Mouse (Mus musculus) brain, embryonic 14.5 days (tissue): ENCODE measurements around the gene Taok3. TPM values are rescaled to one million over a fixed set of nuclear protein-coding genes. Genes with fewer than 3 reads are reported as not detected.

Experiments used
- DNase-seq: peaks from one replicate; pipeline ENCODE4 v3.0.0-alpha.2; 2011; ENCODE audit warnings: low read depth
- CTCF ChIP-seq: fragments of 200-500 bp; IDR thresholded peaks from 2 replicates; pipeline ENCODE4 v1.5.1; 2012; ENCODE audit warnings: inconsistent platforms, mild to moderate bottlenecking, moderate library complexity, borderline replicate concordance; ENCODE audit not compliant: insufficient read depth, insufficient read length; ENCODE audit errors: extremely low read depth
- POLR2A ChIP-seq: fragments of 200-500 bp; IDR thresholded peaks from 2 replicates; pipeline ENCODE4 v1.6.1; 2012; ENCODE audit warnings: mild to moderate bottlenecking, inconsistent platforms, borderline replicate concordance; ENCODE audit not compliant: poor library complexity, insufficient read depth, insufficient read length, severe bottlenecking; ENCODE audit errors: extremely low read depth
- polyA plus RNA-seq: library from polyadenylated mRNA; depleted of rRNA; stranded (reverse); fragments of >200 nt; gene quantifications from 2 replicates; pipeline ENCODE4 v1.2.3, GENCODE M21; 2012; rRNA removed

Taok3 gene
- polyA plus RNA-seq, 1 experiment: 41.3 TPM

- DNase-seq: peak; percentile 37
- TF ChIP-seq CTCF (no peak), POLR2A (no peak)
Observed at GRCm38 (mm10) chr5:117314587-117315428, 194.9 kb downstream of the Taok3 start.

GRCm38 (mm10) chr5:117318741-117319629, 199.1 kb downstream of the Taok3 start, which contains the start of gene Vsig10:
Gene Vsig10, plus strand, starts transcription at chr5:117319083.
- 0 out of 2 replicates have a peak, but pooled peaks have one; percentile 20 for TF ChIP-seq POLR2A
- TF ChIP-seq CTCF: no peak
- DNase-seq: peak; percentile 65

GRCm38 (mm10) chr5:117323751-117324150, 203.8 kb downstream of the Taok3 start:
- TF ChIP-seq CTCF (no peak), POLR2A (no peak)
- DNase-seq: no peak

Other genes with a start within 250 kb of the Taok3 start
- gene Suds3, start 4.0 kb upstream of the Taok3 start, polyA plus RNA-seq: 98.4 and 105 TPM in 2 replicates
- 896 and 1,192 TPM in 2 replicates for gene Pebp1, start 167.5 kb downstream of the Taok3 start, polyA plus RNA-seq
- gene Vsig10, start 199.0 kb downstream of the Taok3 start, polyA plus RNA-seq: 2.5 and 2.6 TPM in 2 replicates
- gene Wsb2, start 237.2 kb downstream of the Taok3 start, polyA plus RNA-seq: 225 and 256 TPM in 2 replicates